Mouse (Mus musculus): ENCODE data around the gene Vmn2r85. TPM values are rescaled to one million over a fixed set of nuclear protein-coding genes. Genes with fewer than 3 reads are reported as not detected.

Gene Vmn2r85
- polyA plus RNA-seq, 1 experiment, result not detected

DNA sequence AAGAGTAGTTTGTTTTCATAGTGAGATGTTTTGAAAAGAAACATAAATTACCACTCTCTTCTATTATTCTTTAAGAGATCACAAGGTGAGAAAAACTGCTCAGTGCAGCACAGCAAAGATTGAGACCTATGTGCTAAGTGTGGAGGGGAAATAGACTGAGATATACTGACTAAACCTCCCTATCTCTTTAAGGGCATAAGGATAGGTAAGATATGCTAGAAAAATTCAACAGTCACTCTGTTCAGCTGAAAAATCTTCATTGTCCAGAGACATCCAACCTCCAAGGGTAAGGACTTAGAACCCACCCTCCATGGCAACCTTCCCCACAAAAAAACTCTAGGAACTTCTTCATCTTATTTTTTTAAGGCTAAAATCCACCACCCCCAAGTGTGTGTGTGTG lies 64.7 kb downstream of the Vmn2r85 start:
- H3K27ac ChIP-seq (ENCODE audit: control insufficient read depth, insufficient read depth, low read length), result no peak overlapping the region
- no peak for DNase-seq
- TF ChIP-seq POLR2A (IDR thresholded peaks at IDR 0.05; ENCODE audit: control insufficient read depth, extremely low read depth, insufficient read depth, low read length, poor library complexity) (no peak), CTCF (IDR thresholded peaks at IDR 0.05; ENCODE audit: borderline replicate concordance, control insufficient read depth, extremely low read depth, insufficient read depth, low read length, poor library complexity) (no peak)

More for the DNA sequence above, 64.7 kb downstream of the Vmn2r85 start:
- no peaks in the 10 kb centered on the region for H3K27me3 ChIP-seq (ENCODE audit: control insufficient read depth, insufficient read depth, low read length)
- no peaks in the 10 kb centered on the region for H3K4me1 ChIP-seq (replicated peaks; ENCODE audit: control insufficient read depth, insufficient read depth, low read length)
- no peak overlapping the region for H3K4me3 ChIP-seq (ENCODE audit: control insufficient read depth, insufficient read depth, low read length)
- peaks cover 62% of the 10 kb centered on the region for H3K36me3 ChIP-seq (ENCODE audit: control insufficient read depth, insufficient read depth, low read length)

Other genes with a start within 250 kb of the Vmn2r85 start
- not detected in 2 replicates for gene Olfr826, start 245.5 kb downstream of the Vmn2r85 start, polyA plus RNA-seq (2012; rRNA removed)
- not detected in 2 replicates for gene Olfr827, start 215.3 kb downstream of the Vmn2r85 start, polyA plus RNA-seq (2012; rRNA removed)
- gene Neurod4, start 149.5 kb downstream of the Vmn2r85 start, polyA plus RNA-seq (2012; rRNA removed), result 0.05 TPM in 1 of 2 replicates, not detected in the other
- gene Tespa1, start 106.8 kb downstream of the Vmn2r85 start, polyA plus RNA-seq (2012; rRNA removed), result 68.1 and 72.4 TPM in 2 replicates
- gene Vmn2r84, start 35.4 kb downstream of the Vmn2r85 start, polyA plus RNA-seq (2012; rRNA removed), result 0.01 TPM in 1 of 2 replicates, not detected in the other
- gene Vmn2r86, start 26.3 kb upstream of the Vmn2r85 start, polyA plus RNA-seq (2012; rRNA removed), result not detected in 2 replicates
- not detected in 2 replicates for gene Vmn2r87, start 67.7 kb upstream of the Vmn2r85 start, polyA plus RNA-seq (2012; rRNA removed)